Mouse (Mus musculus) MEL (cell line): ENCODE measurements around the gene Ranbp17. TPM values are rescaled to one million over a fixed set of nuclear protein-coding genes. Genes with fewer than 3 reads are reported as not detected.

Source experiments
- DNase-seq: peaks from one replicate; pipeline ENCODE4 v3.0.0; 2011; ENCODE audit warnings: low read depth, low spot score
- H3K27ac ChIP-seq: 2 replicates; pipeline ENCODE4 v1.5.1; 2012; ENCODE audit warnings: low read depth, mild to moderate bottlenecking, control low read depth, low read length, moderate library complexity; ENCODE audit not compliant: control insufficient read depth
- H3K27me3 ChIP-seq, 2 experiments: fragments of 150-350 bp in 1 of 2; sonication (generic) in 1 of 2; 2 replicates each; pipeline ENCODE4 v1.6.1; 2012; ENCODE audit warnings: low read length in 2 of 2, mild to moderate bottlenecking in 2 of 2, improper control_type of control experiment in 1 of 2, moderate library complexity in 1 of 2; ENCODE audit not compliant: insufficient read depth in 2 of 2, control insufficient read depth in 1 of 2
- H3K36me3 ChIP-seq, 2 experiments: 2 replicates each; pipeline ENCODE4 v1.6.1; 2012 to 2014; ENCODE audit warnings: low read length in 2 of 2, improper control_type of control experiment in 1 of 2, inconsistent platforms in 1 of 2, mild to moderate bottlenecking in 1 of 2; ENCODE audit not compliant: insufficient read depth in 2 of 2, control insufficient read depth in 1 of 2
- H3K4me1 ChIP-seq, 2 experiments: fragments of 150-350 bp in 1 of 2; sonication (generic) in 1 of 2; 2 replicates each; pipeline ENCODE4 v1.6.1; 2012; ENCODE audit warnings: low read length in 2 of 2, improper control_type of control experiment in 1 of 2, mild to moderate bottlenecking in 1 of 2; ENCODE audit not compliant: insufficient read depth in 2 of 2, control insufficient read depth in 1 of 2
- H3K4me3 ChIP-seq, 2 experiments: fragments of 150-350 bp in 1 of 2; sonication (generic) in 1 of 2; 2 replicates each; pipeline ENCODE4 v1.5.1; 2012; ENCODE audit warnings: low read depth in 2 of 2, low read length in 2 of 2, mild to moderate bottlenecking in 2 of 2, moderate library complexity in 2 of 2, control low read depth in 1 of 2, improper control_type of control experiment in 1 of 2; ENCODE audit not compliant: control insufficient read depth in 1 of 2, insufficient read depth in 1 of 2
- H3K79me2 ChIP-seq: 2 replicates; pipeline ENCODE4 v1.6.1; 2012; ENCODE audit warnings: mild to moderate bottlenecking, low read length, moderate library complexity; ENCODE audit not compliant: control insufficient read depth, poor library complexity, insufficient read depth
- H3K9ac ChIP-seq: 2 replicates; pipeline ENCODE4 v1.6.1; 2012; ENCODE audit warnings: low read depth, mild to moderate bottlenecking, control low read depth, low read length, moderate library complexity; ENCODE audit not compliant: control insufficient read depth, poor library complexity, severe bottlenecking
- H3K9me3 ChIP-seq: fragments of 150-350 bp; sonication (generic); replicated peaks from 2 replicates; pipeline ENCODE4 v1.6.1; 2012; ENCODE audit warnings: mild to moderate bottlenecking, low read length, improper control_type of control experiment, moderate library complexity; ENCODE audit not compliant: insufficient read depth
- BHLHE40 ChIP-seq: IDR thresholded peaks from 2 replicates; pipeline ENCODE4 v1.6.1; 2012; ENCODE audit warnings: low read depth, mild to moderate bottlenecking, inconsistent platforms, low read length, improper control_type of control experiment, borderline replicate concordance
- CHD2 ChIP-seq: IDR thresholded peaks from 2 replicates; pipeline ENCODE4 v1.6.1; 2011; ENCODE audit warnings: low read length, improper control_type of control experiment
- CTCF ChIP-seq, 3 experiments: IDR thresholded peaks in 2 of 3; conservative IDR thresholded peaks in 1 of 3; 2 replicates each; pipeline ENCODE4 v1.5.1; 2011 to 2012; ENCODE audit warnings: low read length in 3 of 3, low read depth in 2 of 3, mild to moderate bottlenecking in 2 of 3, improper control_type of control experiment in 1 of 3, inconsistent platforms in 1 of 3, mixed read lengths in 1 of 3, moderate library complexity in 1 of 3; ENCODE audit not compliant: control insufficient read depth in 1 of 3, insufficient read depth in 1 of 3, poor library complexity in 1 of 3, severe bottlenecking in 1 of 3
- E2F4 ChIP-seq: IDR thresholded peaks from 2 replicates; pipeline ENCODE4 v1.6.1; 2011; ENCODE audit warnings: low read depth, low read length, improper control_type of control experiment, borderline replicate concordance
- ELF1 ChIP-seq: IDR thresholded peaks from 2 replicates; pipeline ENCODE4 v1.6.1; 2014; ENCODE audit warnings: low read depth, mild to moderate bottlenecking, inconsistent platforms, low read length, improper control_type of control experiment, moderate library complexity
- EP300 ChIP-seq, 2 experiments: IDR thresholded peaks; 2 replicates each; pipeline ENCODE4 v1.6.1; 2011; ENCODE audit warnings: improper control_type of control experiment in 2 of 2, low read length in 2 of 2, low read depth in 1 of 2, mild to moderate bottlenecking in 1 of 2
- ETS1 ChIP-seq: IDR thresholded peaks from 2 replicates; pipeline ENCODE4 v1.6.1; 2012; ENCODE audit warnings: low read depth, mild to moderate bottlenecking, inconsistent platforms, low read length, improper control_type of control experiment, moderate library complexity
- GABPA ChIP-seq: IDR thresholded peaks from 2 replicates; pipeline ENCODE4 v1.6.1; 2012; ENCODE audit warnings: low read depth, mild to moderate bottlenecking, inconsistent platforms, low read length, improper control_type of control experiment, moderate library complexity
- GATA1 ChIP-seq: IDR thresholded peaks from 2 replicates; pipeline ENCODE4 v1.6.1; 2011; ENCODE audit warnings: low read depth, low read length, improper control_type of control experiment
- HCFC1 ChIP-seq: IDR thresholded peaks from 2 replicates; pipeline ENCODE4 v1.6.1; 2012; ENCODE audit warnings: low read depth, mild to moderate bottlenecking, inconsistent platforms, low read length, improper control_type of control experiment, moderate library complexity
- JUND ChIP-seq: IDR thresholded peaks from 2 replicates; pipeline ENCODE4 v1.6.1; 2011; ENCODE audit warnings: low read depth, mild to moderate bottlenecking, improper control_type of control experiment, low read length
- KAT2A ChIP-seq: conservative IDR thresholded peaks from 2 replicates; pipeline ENCODE4 v1.6.1; 2012; ENCODE audit warnings: low read depth, low read length, improper control_type of control experiment, inconsistent platforms
- MAFK ChIP-seq: IDR thresholded peaks from 2 replicates; pipeline ENCODE4 v1.6.1; 2011; ENCODE audit warnings: low read depth, mild to moderate bottlenecking, low read length, improper control_type of control experiment, borderline replicate concordance
- MAX ChIP-seq: IDR thresholded peaks from 2 replicates; pipeline ENCODE4 v1.6.1; 2011; ENCODE audit warnings: low read length, improper control_type of control experiment
- MAZ ChIP-seq: IDR thresholded peaks from 2 replicates; pipeline ENCODE4 v1.6.1; 2012; ENCODE audit warnings: low read depth, mild to moderate bottlenecking, inconsistent platforms, low read length, improper control_type of control experiment
- MEF2A ChIP-seq: IDR thresholded peaks from 2 replicates; pipeline ENCODE4 v1.6.1; 2014; ENCODE audit warnings: low read depth, mild to moderate bottlenecking, inconsistent platforms, low read length, improper control_type of control experiment; ENCODE audit not compliant: poor library complexity, insufficient replicate concordance, severe bottlenecking; ENCODE audit errors: extremely low read depth
- MXI1 ChIP-seq: IDR thresholded peaks from 2 replicates; pipeline ENCODE4 v1.6.1; 2011; ENCODE audit warnings: mild to moderate bottlenecking, low read depth, low read length, improper control_type of control experiment
- NRF1 ChIP-seq: IDR thresholded peaks from 2 replicates; pipeline ENCODE4 v1.6.1; 2014; ENCODE audit warnings: low read depth, mild to moderate bottlenecking, inconsistent platforms, low read length, improper control_type of control experiment, moderate library complexity; ENCODE audit not compliant: poor library complexity, insufficient read depth, severe bottlenecking
- POLR2A ChIP-seq, 2 experiments: IDR thresholded peaks; 2 replicates each; pipeline ENCODE4 v1.6.1; 2011 to 2012; ENCODE audit warnings: low read length in 2 of 2, mild to moderate bottlenecking in 2 of 2, control low read depth in 1 of 2, improper control_type of control experiment in 1 of 2, low read depth in 1 of 2, moderate library complexity in 1 of 2; ENCODE audit not compliant: control insufficient read depth in 1 of 2, insufficient read depth in 1 of 2, poor library complexity in 1 of 2
- POLR2AphosphoS2 ChIP-seq: IDR thresholded peaks from 2 replicates; pipeline ENCODE4 v1.6.1; 2011; ENCODE audit warnings: low read length, improper control_type of control experiment
- POLR2AphosphoS5 ChIP-seq: IDR thresholded peaks from 2 replicates; pipeline ENCODE4 v1.6.1; 2012; ENCODE audit warnings: low read depth, borderline replicate concordance, mild to moderate bottlenecking, inconsistent platforms, low read length, moderate library complexity, mixed read lengths
- RAD21 ChIP-seq: IDR thresholded peaks from 2 replicates; pipeline ENCODE4 v1.6.1; 2011; ENCODE audit warnings: mild to moderate bottlenecking, low read depth, low read length, improper control_type of control experiment
- SIN3A ChIP-seq: IDR thresholded peaks from 2 replicates; pipeline ENCODE4 v1.6.1; 2012; ENCODE audit warnings: low read length, improper control_type of control experiment, inconsistent platforms
- TAL1 ChIP-seq: IDR thresholded peaks from 2 replicates; pipeline ENCODE4 v1.6.1; 2012; ENCODE audit warnings: mild to moderate bottlenecking, inconsistent platforms, low read length, moderate library complexity, mixed read lengths
- TCF12 ChIP-seq: IDR thresholded peaks from 2 replicates; pipeline ENCODE4 v1.6.1; 2014; ENCODE audit warnings: low read depth, mild to moderate bottlenecking, inconsistent platforms, low read length, improper control_type of control experiment, moderate library complexity
- USF2 ChIP-seq, 2 experiments: IDR thresholded peaks; 2 replicates each; pipeline ENCODE4 v1.6.1; 2011 to 2012; ENCODE audit warnings: improper control_type of control experiment in 2 of 2, low read length in 2 of 2, borderline replicate concordance in 1 of 2, inconsistent platforms in 1 of 2, low read depth in 1 of 2, mild to moderate bottlenecking in 1 of 2; ENCODE audit not compliant: insufficient read depth in 1 of 2
- ZMIZ1 ChIP-seq: IDR thresholded peaks from 2 replicates; pipeline ENCODE4 v1.6.1; 2012; ENCODE audit warnings: low read depth, mild to moderate bottlenecking, inconsistent platforms, low read length, improper control_type of control experiment, moderate library complexity
- ZNF384 ChIP-seq: IDR thresholded peaks from 2 replicates; pipeline ENCODE4 v1.6.1; 2012; ENCODE audit warnings: low read depth, mild to moderate bottlenecking, inconsistent platforms, low read length, improper control_type of control experiment
- polyA plus RNA-seq, 2 experiments: library from polyadenylated mRNA; stranded (reverse) in 1 of 2; unstranded in 1 of 2; fragments of >175 nt in 1 of 2; fragments of >200 nt in 1 of 2; gene quantifications; 2 replicates each; pipeline versions ENCODE4 v1.2.1 to v1.2.4; 2012; ENCODE audit warnings: low replicate concordance in 2 of 2, low read depth in 1 of 2; ENCODE audit not compliant: insufficient read length in 2 of 2, insufficient read depth in 1 of 2, missing spikeins in 1 of 2
- total RNA-seq: library from RNA; depleted of rRNA; stranded (reverse); fragments of 300-350 nt; gene quantifications from 2 replicates; pipeline ENCODE4 v1.2.3, GENCODE M21; 2012

The Ranbp17 gene
- total and polyA plus RNA-seq, 3 experiments = not detected

- Histone ChIP-seq H3K27me3 (no peaks in the 10 kb centered on the region), H3K4me1 (no peaks in the 10 kb centered on the region), H3K9me3 (no peaks in the 10 kb centered on the region), H3K9ac (no peak overlapping the region), H3K27ac (no peak overlapping the region), H3K79me2 (no peaks in the 10 kb centered on the region), H3K4me3 (no peak overlapping the region), H3K36me3 (no peaks in the 10 kb centered on the region)
- TF ChIP-seq RAD21 (no peak), NRF1 (no peak), ETS1 (no peak), MAZ (no peak), MAX (no peak), USF2 (IDR thresholded peaks at IDR 0.05; ENCODE audit: borderline replicate concordance in 1 of 2, insufficient read depth in 1 of 2, low read depth in 1 of 2, low read length in 2 of 2) (no peak), POLR2AphosphoS2 (no peak), POLR2AphosphoS5 (no peak), POLR2A (IDR thresholded peaks at IDR 0.05; ENCODE audit: control insufficient read depth in 1 of 2, insufficient read depth in 1 of 2, low read depth in 1 of 2, low read length in 2 of 2, poor library complexity in 1 of 2) (no peak), CTCF (IDR thresholded peaks at IDR 0.05 in 2 of 3, conservative IDR thresholded peaks at IDR 0.05 in 1 of 3; ENCODE audit: control insufficient read depth in 1 of 3, insufficient read depth in 1 of 3, low read depth in 2 of 3, low read length in 3 of 3, poor library complexity in 1 of 3, severe bottlenecking in 1 of 3) (no peak), KAT2A (no peak), JUND (no peak), ZNF384 (no peak), MXI1 (no peak), TAL1 (no peak), HCFC1 (no peak), MEF2A (no peak)
- no peak for DNase-seq
These were observed 91.3 kb downstream of the Ranbp17 start for GRCm38 (mm10) chr11:33422226-33422625.

GRCm38 (mm10) chr11:33404651-33405050 lies 108.9 kb downstream of the Ranbp17 start:
- Histone ChIP-seq H3K9ac (no peak overlapping the region), H3K27me3 (peaks cover 0 to 5% of the 10 kb centered on the region in 2 experiments; a peak in 2 of 4 replicates), H3K79me2 (no peaks in the 10 kb centered on the region), H3K27ac (no peak overlapping the region), H3K9me3 (no peaks in the 10 kb centered on the region), H3K36me3 (no peaks in the 10 kb centered on the region), H3K4me1 (no peaks in the 10 kb centered on the region), H3K4me3 (no peak overlapping the region)
- TF ChIP-seq KAT2A (no peak), POLR2A (IDR thresholded peaks at IDR 0.05; ENCODE audit: control insufficient read depth in 1 of 2, insufficient read depth in 1 of 2, low read depth in 1 of 2, low read length in 2 of 2, poor library complexity in 1 of 2) (no peak), BHLHE40 (no peak), MAFK (no peak), EP300 (IDR thresholded peaks at IDR 0.05; ENCODE audit: low read depth in 1 of 2, low read length in 2 of 2) (no peak), POLR2AphosphoS2 (no peak), MAX (no peak), TCF12 (no peak), ZMIZ1 (no peak), GABPA (no peak), JUND (no peak), GATA1 (no peak), MEF2A (no peak), SIN3A (no peak), CHD2 (no peak), ELF1 (no peak), E2F4 (no peak)
- DNase-seq = no peak
